In the genomic region with DNA sequence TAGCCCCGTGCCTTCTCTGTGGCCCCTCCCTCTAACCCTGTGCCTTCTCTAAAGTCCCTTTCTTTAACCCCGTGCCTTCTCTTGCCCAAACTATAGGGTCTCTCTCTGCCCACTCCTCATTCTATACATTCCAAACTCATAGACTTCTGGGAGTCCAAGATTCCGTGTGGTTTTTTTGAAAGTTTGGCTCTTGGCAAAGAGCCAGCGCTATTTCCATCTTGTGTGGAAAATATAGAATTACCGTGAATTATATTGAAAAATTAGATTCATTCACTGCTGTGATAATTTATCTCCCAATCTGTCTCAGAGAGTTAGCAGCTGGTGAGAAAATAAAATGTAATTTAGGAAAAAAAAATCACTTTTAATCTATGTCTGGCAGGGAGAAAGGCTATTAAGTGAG, we compare ENCODE assay signal across 14 mouse cellular contexts.
"Had no signal": no experiment of that assay in that cellular context is flagged by ENCODE, and none has a peak within 500 bp of the region (broad histone marks: within the 10 kb centered on the region; RNA-seq: fewer than 3 reads in every experiment).

No protein-coding gene starts in this region.

- DNase-seq: kidney, adult 2 months; kidney, postnatal 14 days; left cerebral cortex, postnatal 4 days; spleen, adult 18-20 months; thymus, adult 2 months; thymus, postnatal 25 days had no signal

- H3K4me2 ChIP-seq: kidney, embryonic 15.5 days; limb, embryonic 15.5 days; liver, embryonic 12.5 days; lung, embryonic 15.5 days; midbrain, embryonic 12.5 days had no signal

- H3K36me3 ChIP-seq: kidney, embryonic 15.5 days; limb, embryonic 15.5 days; liver, embryonic 12.5 days; lung, embryonic 15.5 days; midbrain, embryonic 12.5 days had no signal

- ATAC-seq: intestine, embryonic 16.5 days; liver, embryonic 12.5 days; midbrain, embryonic 16.5 days had no signal

- H3K27me3 ChIP-seq: kidney, embryonic 15.5 days; limb, embryonic 15.5 days; liver, embryonic 12.5 days; lung, embryonic 15.5 days; midbrain, embryonic 12.5 days had no signal

- H3K27ac ChIP-seq: kidney, embryonic 15.5 days; limb, embryonic 15.5 days; liver, embryonic 12.5 days; lung, embryonic 15.5 days; midbrain, embryonic 12.5 days had no signal

- H3K4me1 ChIP-seq: kidney, embryonic 15.5 days; liver, embryonic 12.5 days; lung, embryonic 15.5 days had no signal

- H3K4me3 ChIP-seq: kidney, embryonic 15.5 days; left cerebral cortex, adult 2 months; limb, embryonic 15.5 days; liver, embryonic 12.5 days; lung, embryonic 15.5 days; midbrain, embryonic 12.5 days had no signal

- H3K9me3 ChIP-seq: kidney, embryonic 15.5 days; limb, embryonic 15.5 days; lung, embryonic 15.5 days; midbrain, embryonic 12.5 days had no signal

- H3K9ac ChIP-seq: kidney, embryonic 15.5 days; limb, embryonic 15.5 days; liver, embryonic 12.5 days; lung, embryonic 15.5 days; midbrain, embryonic 12.5 days had no signal
